Mouse (Mus musculus): Measurements from ENCODE around the gene Slc7a15. TPM values are rescaled to one million over a fixed set of nuclear protein-coding genes. Genes with fewer than 3 reads are reported as not detected.
A peak's percentile ranks its signal among the peaks of the same experiment; 100 is the strongest.
"Not testable (repeated sequence)": the region's sequence is repeated elsewhere in the genome, so short reads cannot be mapped to it uniquely, and the experiment has no call there.

Slc7a15 gene
- not detected in 2 replicates for polyA plus RNA-seq (2014; fragmentation: Nextera tagmentation; extraction: Ambion mirVana)

GRCm38 (mm10) chr12:8598966-8599365 lies at the start of gene Slc7a15:
Gene Slc7a15, minus strand, starts transcription at chr12:8599066.
- H3K27me3 ChIP-seq (ENCODE audit: control insufficient read depth, insufficient read depth, low read length); ATAC-seq (ENCODE audit: low FRiP score, low TSS enrichment); H3K4me2 ChIP-seq (replicated peaks; ENCODE audit: low read depth, low read length); H3K9ac ChIP-seq (ENCODE audit: low read depth, low read length); H3K27ac ChIP-seq (ENCODE audit: low read depth, low read length); H3K36me3 ChIP-seq (ENCODE audit: control insufficient read depth, insufficient read depth, low read length); H3K4me1 ChIP-seq (ENCODE audit: control insufficient read depth, insufficient read depth, low read length); H3K9me3 ChIP-seq (ENCODE audit: control insufficient read depth, low read length); H3K4me3 ChIP-seq (ENCODE audit: low read length): not testable (repeated sequence)
- 91% methylated on average over 7 of the region's 7 CpGs for WGBS

- H3K36me3 ChIP-seq (ENCODE audit: control insufficient read depth, insufficient read depth, low read length); H3K4me1 ChIP-seq (ENCODE audit: control insufficient read depth, insufficient read depth, low read length); H3K9me3 ChIP-seq (ENCODE audit: control insufficient read depth, low read length); H3K27me3 ChIP-seq (ENCODE audit: control insufficient read depth, insufficient read depth, low read length); H3K9ac ChIP-seq (ENCODE audit: low read depth, low read length); H3K27ac ChIP-seq (ENCODE audit: low read depth, low read length); H3K4me3 ChIP-seq (ENCODE audit: low read length); ATAC-seq (ENCODE audit: low FRiP score, low TSS enrichment); H3K4me2 ChIP-seq (replicated peaks; ENCODE audit: low read depth, low read length): not testable (repeated sequence)
- 57% methylated on average over 8 of the region's 8 CpGs for WGBS
Observed at GRCm38 (mm10) chr12:8648211-8648610, 49.3 kb upstream of the Slc7a15 start.

- H3K27ac ChIP-seq (ENCODE audit: low read depth, low read length), result 0 out of 2 replicates have a peak overlapping the region, but pooled peaks have one; percentile 97
- H3K4me2 ChIP-seq (replicated peaks; ENCODE audit: low read depth, low read length), result peak overlapping the region; percentile 67
- ATAC-seq (ENCODE audit: low FRiP score, low TSS enrichment), result peak; percentile 51; the same call in 1 of the 2 replicates
- peak overlapping the region; percentile 87 for H3K4me3 ChIP-seq (ENCODE audit: low read length)
- H3K4me1 ChIP-seq (ENCODE audit: control insufficient read depth, insufficient read depth, low read length), result no peaks in the 10 kb centered on the region
- peak overlapping the region; percentile 91 for H3K9ac ChIP-seq (ENCODE audit: low read depth, low read length)
- no peaks in the 10 kb centered on the region for H3K27me3 ChIP-seq (ENCODE audit: control insufficient read depth, insufficient read depth, low read length)
- no peaks in the 10 kb centered on the region for H3K36me3 ChIP-seq (ENCODE audit: control insufficient read depth, insufficient read depth, low read length)
- 9% methylated on average over 10 of the region's 10 CpGs for WGBS
- no peaks in the 10 kb centered on the region for H3K9me3 ChIP-seq (ENCODE audit: control insufficient read depth, low read length)
Observed at GRCm38 (mm10) chr12:8641425-8641735, 42.5 kb upstream of the Slc7a15 start.

- Histone ChIP-seq H3K36me3 (ENCODE audit: control insufficient read depth, insufficient read depth, low read length) (no peaks in the 10 kb centered on the region), H3K27ac (ENCODE audit: low read depth, low read length) (peak overlapping the region; percentile 97), H3K4me3 (ENCODE audit: low read length) (peak overlapping the region; percentile 87), H3K27me3 (ENCODE audit: control insufficient read depth, insufficient read depth, low read length) (no peaks in the 10 kb centered on the region), H3K9me3 (ENCODE audit: control insufficient read depth, low read length) (no peaks in the 10 kb centered on the region), H3K4me1 (ENCODE audit: control insufficient read depth, insufficient read depth, low read length) (no peaks in the 10 kb centered on the region), H3K9ac (ENCODE audit: low read depth, low read length) (peak overlapping the region; percentile 91), H3K4me2 (replicated peaks; ENCODE audit: low read depth, low read length) (peak overlapping the region; percentile 67)
- ATAC-seq (ENCODE audit: low FRiP score, low TSS enrichment), result peak; percentile 98
- WGBS, result under 1% methylated on average over 46 of the region's 47 CpGs
Observed at GRCm38 (mm10) chr12:8640711-8641424, 42.0 kb upstream of the Slc7a15 start.

GRCm38 (mm10) chr12:8640186-8640585 lies 41.3 kb upstream of the Slc7a15 start:
- not testable (repeated sequence) for ATAC-seq (ENCODE audit: low FRiP score, low TSS enrichment); H3K9me3 ChIP-seq (ENCODE audit: control insufficient read depth, low read length); H3K9ac ChIP-seq (ENCODE audit: low read depth, low read length); H3K27ac ChIP-seq (ENCODE audit: low read depth, low read length); H3K27me3 ChIP-seq (ENCODE audit: control insufficient read depth, insufficient read depth, low read length); H3K4me1 ChIP-seq (ENCODE audit: control insufficient read depth, insufficient read depth, low read length); H3K36me3 ChIP-seq (ENCODE audit: control insufficient read depth, insufficient read depth, low read length)
- H3K4me2 ChIP-seq (replicated peaks; ENCODE audit: low read depth, low read length), result peak overlapping the region; percentile 41
- 4% methylated on average over 2 of the region's 2 CpGs for WGBS
- H3K4me3 ChIP-seq (ENCODE audit: low read length), result peak overlapping the region; percentile 87

- H3K27ac ChIP-seq (ENCODE audit: low read depth, low read length); H3K36me3 ChIP-seq (ENCODE audit: control insufficient read depth, insufficient read depth, low read length); H3K27me3 ChIP-seq (ENCODE audit: control insufficient read depth, insufficient read depth, low read length); H3K9ac ChIP-seq (ENCODE audit: low read depth, low read length); H3K9me3 ChIP-seq (ENCODE audit: control insufficient read depth, low read length); H3K4me2 ChIP-seq (replicated peaks; ENCODE audit: low read depth, low read length); H3K4me3 ChIP-seq (ENCODE audit: low read length); ATAC-seq (ENCODE audit: low FRiP score, low TSS enrichment); H3K4me1 ChIP-seq (ENCODE audit: control insufficient read depth, insufficient read depth, low read length): not testable (repeated sequence)
- WGBS, result 79% methylated on average over 10 of the region's 10 CpGs
Observed at GRCm38 (mm10) chr12:8638411-8639087, 39.7 kb upstream of the Slc7a15 start.

GRCm38 (mm10) chr12:8636945-8637344 lies 38.1 kb upstream of the Slc7a15 start:
- ATAC-seq (ENCODE audit: low FRiP score, low TSS enrichment), result no peak
- H3K4me1 ChIP-seq (ENCODE audit: control insufficient read depth, insufficient read depth, low read length), result no peaks in the 10 kb centered on the region
- H3K9me3 ChIP-seq (ENCODE audit: control insufficient read depth, low read length), result no peaks in the 10 kb centered on the region
- H3K4me2 ChIP-seq (replicated peaks; ENCODE audit: low read depth, low read length), result no peak overlapping the region
- no peak overlapping the region for H3K27ac ChIP-seq (ENCODE audit: low read depth, low read length)
- no peak overlapping the region for H3K9ac ChIP-seq (ENCODE audit: low read depth, low read length)
- no peak overlapping the region for H3K4me3 ChIP-seq (ENCODE audit: low read length)
- H3K36me3 ChIP-seq (ENCODE audit: control insufficient read depth, insufficient read depth, low read length), result no peaks in the 10 kb centered on the region
- no peaks in the 10 kb centered on the region for H3K27me3 ChIP-seq (ENCODE audit: control insufficient read depth, insufficient read depth, low read length)
- 88% methylated on average over 14 of the region's 14 CpGs for WGBS

GRCm38 (mm10) chr12:8635546-8635945 lies 36.7 kb upstream of the Slc7a15 start:
- no peaks in the 10 kb centered on the region for H3K36me3 ChIP-seq (ENCODE audit: control insufficient read depth, insufficient read depth, low read length)
- H3K27ac ChIP-seq (ENCODE audit: low read depth, low read length), result no peak overlapping the region
- no peaks in the 10 kb centered on the region for H3K27me3 ChIP-seq (ENCODE audit: control insufficient read depth, insufficient read depth, low read length)
- no peak overlapping the region for H3K4me2 ChIP-seq (replicated peaks; ENCODE audit: low read depth, low read length)
- no peak overlapping the region for H3K9ac ChIP-seq (ENCODE audit: low read depth, low read length)
- no peak overlapping the region for H3K4me3 ChIP-seq (ENCODE audit: low read length)
- H3K9me3 ChIP-seq (ENCODE audit: control insufficient read depth, low read length), result no peaks in the 10 kb centered on the region
- ATAC-seq (ENCODE audit: low FRiP score, low TSS enrichment), result peak; percentile 55; the same call in 1 of the 2 replicates
- no peaks in the 10 kb centered on the region for H3K4me1 ChIP-seq (ENCODE audit: control insufficient read depth, insufficient read depth, low read length)
- 98% methylated on average over 4 of the region's 4 CpGs for WGBS

- Histone ChIP-seq H3K36me3 (ENCODE audit: control insufficient read depth, insufficient read depth, low read length) (no peaks in the 10 kb centered on the region), H3K9ac (ENCODE audit: low read depth, low read length) (no peak overlapping the region), H3K4me1 (ENCODE audit: control insufficient read depth, insufficient read depth, low read length) (no peaks in the 10 kb centered on the region), H3K27ac (ENCODE audit: low read depth, low read length) (no peak overlapping the region), H3K9me3 (ENCODE audit: control insufficient read depth, low read length) (no peaks in the 10 kb centered on the region), H3K4me3 (ENCODE audit: low read length) (no peak overlapping the region), H3K4me2 (replicated peaks; ENCODE audit: low read depth, low read length) (no peak overlapping the region), H3K27me3 (ENCODE audit: control insufficient read depth, insufficient read depth, low read length) (no peaks in the 10 kb centered on the region)
- WGBS, result 89% methylated on average over 1 of the region's 1 CpGs
- ATAC-seq (ENCODE audit: low FRiP score, low TSS enrichment), result no peak
Observed at GRCm38 (mm10) chr12:8634306-8634705, 35.4 kb upstream of the Slc7a15 start.

Data from kidney, embryonic 14.5 days (tissue).